ENCODE assay signal across 29 mouse cellular contexts in genomic region chr6:120496544-120496943, GRCm38 (mm10). TPM values are rescaled to one million over a fixed set of nuclear protein-coding genes. Genes with fewer than 3 reads are reported as not detected.
DNase-seq lines count a peak whose midpoint lies in the region; ATAC-seq lines count a peak whose summit lies in the region.
"Had no signal": no experiment of that assay in that cellular context is flagged by ENCODE, and none has a peak within 500 bp of the region (broad histone marks: within the 10 kb centered on the region; RNA-seq: fewer than 3 reads in every experiment).

No protein-coding gene starts in this region.

- peaks cover 21% of the 10 kb centered on the region for H3K4me1 ChIP-seq in hindbrain, embryonic 14.5 days (replicated peaks; ENCODE audit: control insufficient read depth, insufficient read depth, low read length)
- H3K4me1 ChIP-seq in hindbrain, embryonic 10.5 days (replicated peaks) = peaks cover 41% of the 10 kb centered on the region

- no peaks in the 10 kb centered on the region for H3K36me3 ChIP-seq in hindbrain, embryonic 14.5 days (replicated peaks; ENCODE audit: control insufficient read depth, insufficient read depth)
- H3K36me3 ChIP-seq in hindbrain, embryonic 10.5 days = no peaks in the 10 kb centered on the region
- H3K36me3 ChIP-seq: embryonic facial prominence, embryonic 10.5 days; embryonic facial prominence, embryonic 13.5 days; forebrain, embryonic 12.5 days; forebrain, embryonic 15.5 days; heart, embryonic 12.5 days; heart, embryonic 15.5 days; hindbrain, embryonic 12.5 days; intestine, embryonic 15.5 days had no signal

- ATAC-seq in hindbrain, embryonic 14.5 days (ENCODE audit: low FRiP score) = no peak
- ATAC-seq: forebrain, embryonic 15.5 days; intestine, embryonic 15.5 days; Patski had no signal

- no peak overlapping the region for H3K9ac ChIP-seq in hindbrain, embryonic 14.5 days
- H3K9ac ChIP-seq: embryonic facial prominence, embryonic 13.5 days; forebrain, embryonic 12.5 days; forebrain, embryonic 15.5 days; heart, embryonic 12.5 days; heart, embryonic 15.5 days; hindbrain, embryonic 12.5 days; intestine, embryonic 15.5 days had no signal

- DNase-seq in cerebellum, postnatal 10 days = peak; percentile 62 to 66
- no peak for DNase-seq in cerebellum, postnatal 36 days
- DNase-seq in hindbrain, embryonic 14.5 days (ENCODE audit: low spot score) = peak; percentile 37
- no peak for DNase-seq in hindbrain, embryonic 10.5 days (ENCODE audit: low spot score)
- DNase-seq in left cerebral cortex, postnatal 4 days = peak; percentile 71
- no peak for DNase-seq in left cerebral cortex, postnatal 25 days (ENCODE audit: low spot score in 2 of 2)
- DNase-seq in retina, postnatal 1 day = peak; percentile 34
- DNase-seq in retina, embryonic 14.5 days (ENCODE audit: low spot score) = no peak
- DNase-seq: adrenal gland, postnatal 10 days; adrenal gland, postnatal 36 days; cerebellum, adult 11 months; cerebellum, adult 8-10 months; cerebellum, postnatal 25 days; embryo, embryonic 11 days; gastrocnemius, postnatal 25 days; heart, adult 18-20 months; heart, postnatal 10 days; heart, postnatal 36 days had no signal

- 29% methylated on average over 3 of the region's 3 CpGs for WGBS in hindbrain, embryonic 14.5 days
- 69% methylated on average over 3 of the region's 3 CpGs for WGBS in hindbrain, embryonic 10.5 days

- no peaks in the 10 kb centered on the region for H3K27me3 ChIP-seq in hindbrain, embryonic 14.5 days (ENCODE audit: control insufficient read depth, insufficient read depth, low read length)
- peaks cover 37% of the 10 kb centered on the region for H3K27me3 ChIP-seq in hindbrain, embryonic 10.5 days (ENCODE audit: insufficient read depth, poor library complexity, severe bottlenecking)
- H3K27me3 ChIP-seq: forebrain, embryonic 15.5 days had no signal

- no peaks in the 10 kb centered on the region for H3K9me3 ChIP-seq in hindbrain, embryonic 14.5 days (ENCODE audit: control insufficient read depth, low read length)
- peaks cover 7% of the 10 kb centered on the region; the same call in 1 of the 2 replicates for H3K9me3 ChIP-seq in hindbrain, embryonic 10.5 days
- H3K9me3 ChIP-seq: heart, embryonic 15.5 days had no signal

- H3K4me3 ChIP-seq in hindbrain, embryonic 14.5 days (replicated peaks; ENCODE audit: low read length) = no peak overlapping the region
- no peak overlapping the region for H3K4me3 ChIP-seq in hindbrain, embryonic 10.5 days
- H3K4me3 ChIP-seq: embryonic facial prominence, embryonic 10.5 days; embryonic facial prominence, embryonic 13.5 days; erythroblast, embryonic 14.5 days; forebrain, embryonic 12.5 days; forebrain, embryonic 15.5 days; heart, embryonic 12.5 days; heart, embryonic 15.5 days; hindbrain, embryonic 12.5 days; intestine, embryonic 15.5 days had no signal

- no peak overlapping the region for H3K27ac ChIP-seq in hindbrain, embryonic 14.5 days
- no peak overlapping the region for H3K27ac ChIP-seq in hindbrain, embryonic 10.5 days
- H3K27ac ChIP-seq: embryonic facial prominence, embryonic 10.5 days; embryonic facial prominence, embryonic 13.5 days; forebrain, embryonic 12.5 days; forebrain, embryonic 15.5 days; heart, embryonic 15.5 days; hindbrain, embryonic 12.5 days; intestine, embryonic 15.5 days had no signal

- intact Hi-C loops in left cerebral cortex, postnatal 4 days (cut with DNase I) = no loop called here
- intact Hi-C loops in left cerebral cortex, postnatal 25 days (cut with DNase I) = no loop called here

- H3K4me2 ChIP-seq in hindbrain, embryonic 14.5 days (replicated peaks) = no peak overlapping the region
- H3K4me2 ChIP-seq: embryonic facial prominence, embryonic 13.5 days; forebrain, embryonic 12.5 days; forebrain, embryonic 15.5 days; heart, embryonic 12.5 days; heart, embryonic 15.5 days; hindbrain, embryonic 12.5 days; intestine, embryonic 15.5 days had no signal

RNA-seq across cellular contexts. Expression of gene Tmem121b, which starts 2.9 kb away (rescaled TPM):
- polyA plus RNA-seq in hindbrain, embryonic 14.5 days (2014; fragmentation: Nextera tagmentation; extraction: Ambion mirVana) = 3.2 and 4.3 TPM in 2 replicates
- polyA plus RNA-seq in hindbrain, embryonic 10.5 days (2016; fragmentation: Nextera tagmentation; extraction: Ambion mirVana) = 0.52 and 1.1 TPM in 2 replicates
- total RNA-seq in left cerebral cortex, postnatal 4 days (2021) = 10 to 100 TPM; 28.9 to 29.6 TPM
- 10 to 100 TPM; 65.3 to 78.4 TPM for total RNA-seq in left cerebral cortex, postnatal 25 days (2021)
- total RNA-seq: gastrocnemius, adult 8-10 months; gastrocnemius, postnatal 25 days; heart, adult 18-20 months; heart, postnatal 36 days had no signal
- polyA plus RNA-seq: erythroblast, embryonic 14.5 days; heart, embryonic 15.5 days had no signal

RNA-seq across cellular contexts. Expression of gene Il17ra, which starts 33.5 kb away (rescaled TPM):
- polyA plus RNA-seq in hindbrain, embryonic 14.5 days (2014; fragmentation: Nextera tagmentation; extraction: Ambion mirVana) = 2.2 and 3.6 TPM in 2 replicates
- polyA plus RNA-seq in hindbrain, embryonic 10.5 days (2016; fragmentation: Nextera tagmentation; extraction: Ambion mirVana) = 5.4 and 6.2 TPM in 2 replicates
- 1 to 10 TPM; 3.3 to 4.1 TPM for total RNA-seq in left cerebral cortex, postnatal 4 days (2021)
- total RNA-seq in left cerebral cortex, postnatal 25 days (2021) = 10 to 100 TPM; 12.1 to 17.0 TPM

RNA-seq across cellular contexts. Expression of gene Hdhd5, which starts 34.6 kb away (rescaled TPM):
- 9.6 and 13.4 TPM in 2 replicates for polyA plus RNA-seq in hindbrain, embryonic 14.5 days (2014; fragmentation: Nextera tagmentation; extraction: Ambion mirVana)
- polyA plus RNA-seq in hindbrain, embryonic 10.5 days (2016; fragmentation: Nextera tagmentation; extraction: Ambion mirVana) = 21.3 and 22.2 TPM in 2 replicates
- total RNA-seq in left cerebral cortex, postnatal 4 days (2021) = 10 to 100 TPM; 27.1 to 31.6 TPM
- 10 to 100 TPM; 33.0 to 37.0 TPM for total RNA-seq in left cerebral cortex, postnatal 25 days (2021)

Comparison
In these comparisons a context has a peak if more than half of its experiments do, and no peak if none do; other contexts are left out.
1. DNase-seq: peak in cerebellum, postnatal 10 days (2 of 2), hindbrain, embryonic 14.5 days (single experiment), left cerebral cortex, postnatal 4 days (single experiment) and retina, postnatal 1 day (single experiment); none in cerebellum, postnatal 36 days (0 of 2), hindbrain, embryonic 10.5 days (single experiment), left cerebral cortex, postnatal 25 days (0 of 2) and retina, embryonic 14.5 days (single experiment).